Mouse (Mus musculus) C2C12 (cell line): Measurements from ENCODE around the gene Cyp4f18. TPM values are rescaled to one million over a fixed set of nuclear protein-coding genes. Genes with fewer than 3 reads are reported as not detected.

Experiments
- H3K27me3 ChIP-seq: one replicate; pipeline ENCODE4 v1.6.1; 2011; ENCODE audit not compliant: control insufficient read depth, insufficient read depth, insufficient read length
- H3K36me3 ChIP-seq: one replicate; pipeline ENCODE4 v1.6.1; 2011; ENCODE audit not compliant: control insufficient read depth, insufficient read depth
- H3K4me3 ChIP-seq: one replicate; pipeline ENCODE4 v1.5.1; 2011; ENCODE audit warnings: mild to moderate bottlenecking, control low read depth; ENCODE audit not compliant: poor library complexity, insufficient read depth, severe bottlenecking
- H3K79me2 ChIP-seq: one replicate; pipeline ENCODE4 v1.6.1; 2011; ENCODE audit not compliant: control insufficient read depth, insufficient read depth
- H3K79me3 ChIP-seq: one replicate; pipeline ENCODE4 v1.6.1; 2011; ENCODE audit warnings: low read depth, control low read depth
- H3ac ChIP-seq: one replicate; pipeline ENCODE3; 2011; ENCODE audit warnings: low read depth; ENCODE audit not compliant: control insufficient read depth, insufficient read length
- CEBPB ChIP-seq: IDR thresholded peaks from one replicate; pipeline ENCODE4 v1.6.1; 2011; ENCODE audit warnings: low read depth, mild to moderate bottlenecking, control low read depth, moderate library complexity
- CTCF ChIP-seq: IDR thresholded peaks from one replicate; pipeline ENCODE4 v1.5.1; 2011; ENCODE audit not compliant: control insufficient read depth, insufficient read depth, insufficient read length
- FOSL1 ChIP-seq: IDR thresholded peaks from one replicate; pipeline ENCODE4 v1.8.0; 2011; ENCODE audit warnings: mild to moderate bottlenecking, low read length; ENCODE audit not compliant: poor library complexity, insufficient read depth, severe bottlenecking
- MAX ChIP-seq: IDR thresholded peaks from one replicate; pipeline ENCODE4 v1.6.1; 2011; ENCODE audit warnings: mild to moderate bottlenecking, control low read depth
- MYOD1 ChIP-seq: IDR thresholded peaks from one replicate; pipeline ENCODE4 v1.6.1; 2011; ENCODE audit warnings: low read depth; ENCODE audit not compliant: control insufficient read depth, insufficient read length
- MYOG ChIP-seq: IDR thresholded peaks from one replicate; pipeline ENCODE4 v1.6.1; 2011; ENCODE audit not compliant: control insufficient read depth, insufficient read length; ENCODE audit errors: extremely low read depth
- USF1 ChIP-seq: IDR thresholded peaks from one replicate; pipeline ENCODE4 v1.6.1; 2011; ENCODE audit warnings: low read depth, mild to moderate bottlenecking, control low read depth, moderate library complexity
- polyA plus RNA-seq: library from polyadenylated mRNA; unstranded; fragments of >200 nt; fragmentation: generic; extraction: Trizol; gene quantifications from one replicate; pipeline ENCODE4 v1.2.1, GENCODE M21; 2012; ENCODE audit warnings: missing spikeins

Gene Cyp4f18
- polyA plus RNA-seq, 1 experiment = not detected

GRCm38 (mm10) chr8:71941776-71942175 is 67.7 kb downstream of the Cyp4f18 start:
- TF ChIP-seq CTCF (no peak), USF1 (no peak), MAX (no peak)
- H3K27me3 ChIP-seq = no peaks in the 10 kb centered on the region

GRCm38 (mm10) chr8:71940293-71941208 is 68.9 kb downstream of the Cyp4f18 start:
- no peaks in the 10 kb centered on the region for H3K79me2 ChIP-seq
- no peaks in the 10 kb centered on the region for H3K36me3 ChIP-seq
- H3K4me3 ChIP-seq = no peak overlapping the region
- TF ChIP-seq CEBPB = no peak
- TF ChIP-seq MYOD1 = no peak
- no peak for TF ChIP-seq MAX
- no peak for TF ChIP-seq FOSL1
- no peak for TF ChIP-seq USF1
- TF ChIP-seq CTCF = no peak
- no peak for TF ChIP-seq MYOG
- no peaks in the 10 kb centered on the region for H3K27me3 ChIP-seq
- no peaks in the 10 kb centered on the region for H3K79me3 ChIP-seq
- no peak overlapping the region for H3ac ChIP-seq

More at GRCm38 (mm10) chr8:71941776-71942175, 67.7 kb downstream of the Cyp4f18 start:
- H3K36me3 ChIP-seq = no peaks in the 10 kb centered on the region
- no peaks in the 10 kb centered on the region for H3K79me3 ChIP-seq
- H3ac ChIP-seq = no peak overlapping the region
- no peaks in the 10 kb centered on the region for H3K79me2 ChIP-seq
- no peak overlapping the region for H3K4me3 ChIP-seq

Other genes starting within 250 kb of the Cyp4f18 start
- gene Zfp709, start 127.6 kb downstream of the Cyp4f18 start, polyA plus RNA-seq = 0.33 TPM
- gene Zfp882, start 101.0 kb downstream of the Cyp4f18 start, polyA plus RNA-seq = 0.48 TPM
- 3.6 TPM for gene Zfp617, start 101.0 kb downstream of the Cyp4f18 start, polyA plus RNA-seq
- gene Zfp961, start 58.6 kb downstream of the Cyp4f18 start, polyA plus RNA-seq = 5.1 TPM
- gene Olfr372, start 31.6 kb upstream of the Cyp4f18 start, polyA plus RNA-seq = not detected
- gene Olfr373, start 73.6 kb upstream of the Cyp4f18 start, polyA plus RNA-seq = not detected
- 0.01 TPM for gene Olfr374, start 97.4 kb upstream of the Cyp4f18 start, polyA plus RNA-seq
- gene Tpm4, start 125.3 kb upstream of the Cyp4f18 start, polyA plus RNA-seq = 434 TPM
- 122 TPM for gene Rab8a, start 151.6 kb upstream of the Cyp4f18 start, polyA plus RNA-seq
- gene Hsh2d, start 180.0 kb upstream of the Cyp4f18 start, polyA plus RNA-seq = 0.04 TPM
- not detected for gene Cib3, start 203.2 kb upstream of the Cyp4f18 start, polyA plus RNA-seq
- not detected for gene Gm11034, start 204.0 kb upstream of the Cyp4f18 start, polyA plus RNA-seq
- gene Fam32a, start 210.1 kb upstream of the Cyp4f18 start, polyA plus RNA-seq = 40.7 TPM
- 77.7 TPM for gene Ap1m1, start 230.4 kb upstream of the Cyp4f18 start, polyA plus RNA-seq